Mouse (Mus musculus) midbrain, embryonic 16.5 days (tissue): ENCODE results near the gene Apba1. TPM values are rescaled to one million over a fixed set of nuclear protein-coding genes. Genes with fewer than 3 reads are reported as not detected.
A peak's percentile ranks its signal among the peaks of the same experiment; 100 is the strongest.

Experiments used
- ATAC-seq: fragments of 200-750 bp; cut with Nextera tagmentation; 2 replicates; pipeline ENCODE4 v1.8.0; 2017; ENCODE audit warnings: moderate TSS enrichment
- H3K27ac ChIP-seq: fragments of 300-500 bp; sonication (generic); 2 replicates; pipeline ENCODE4 v1.5.1; 2014; ENCODE audit warnings: mild to moderate bottlenecking, low read length, mixed read lengths
- H3K27me3 ChIP-seq: fragments of 300-500 bp; sonication (generic); 2 replicates; pipeline ENCODE4 v1.6.1; 2014; ENCODE audit warnings: low read depth, low read length, mixed read lengths; ENCODE audit not compliant: control insufficient read depth, insufficient read depth
- H3K36me3 ChIP-seq: fragments of 300-500 bp; sonication (generic); 2 replicates; pipeline ENCODE4 v1.6.1; 2014; ENCODE audit warnings: mild to moderate bottlenecking, low read length, moderate library complexity, mixed read lengths; ENCODE audit not compliant: control insufficient read depth, insufficient read depth
- H3K4me1 ChIP-seq: fragments of 300-500 bp; sonication (generic); 2 replicates; pipeline ENCODE4 v1.6.1; 2014; ENCODE audit warnings: mild to moderate bottlenecking, low read length, mixed read lengths; ENCODE audit not compliant: control insufficient read depth, insufficient read depth
- H3K4me2 ChIP-seq: fragments of 300-500 bp; sonication (generic); 2 replicates; pipeline ENCODE4 v1.6.1; 2014; ENCODE audit warnings: mild to moderate bottlenecking, low read length, mixed read lengths
- H3K4me3 ChIP-seq: fragments of 300-500 bp; sonication (generic); 2 replicates; pipeline ENCODE4 v1.5.1; 2014; ENCODE audit warnings: low read depth, mild to moderate bottlenecking, low read length, moderate library complexity, mixed read lengths
- H3K9ac ChIP-seq: fragments of 300-500 bp; sonication (generic); 2 replicates; pipeline ENCODE4 v1.6.1; 2014; ENCODE audit warnings: low read depth, low read length, mixed read lengths
- H3K9me3 ChIP-seq: fragments of 300-500 bp; sonication (generic); replicated peaks from 2 replicates; pipeline ENCODE4 v1.6.1; 2014; ENCODE audit warnings: mild to moderate bottlenecking, low read length, mixed read lengths; ENCODE audit not compliant: control insufficient read depth, poor library complexity, severe bottlenecking
- WGBS: fragments of 180-500 bp; shearing (Covaris S2); extraction: QIAGEN DNeasy Blood & Tissue Kit; methylation state at CpG from one replicate; pipeline ENCODE4 v1.1.7; 2014; 5-methylcytosine and 5-hydroxymethylcytosine counted together
- polyA plus RNA-seq: library from polyadenylated mRNA; unstranded; fragments of >200 nt; fragmentation: Nextera tagmentation; extraction: Ambion mirVana; gene quantifications from 2 replicates; pipeline ENCODE4 v1.2.1, GENCODE M21; 2015

Apba1 gene
- polyA plus RNA-seq, 1 experiment from 2014 or later: 12.3 TPM

DNA sequence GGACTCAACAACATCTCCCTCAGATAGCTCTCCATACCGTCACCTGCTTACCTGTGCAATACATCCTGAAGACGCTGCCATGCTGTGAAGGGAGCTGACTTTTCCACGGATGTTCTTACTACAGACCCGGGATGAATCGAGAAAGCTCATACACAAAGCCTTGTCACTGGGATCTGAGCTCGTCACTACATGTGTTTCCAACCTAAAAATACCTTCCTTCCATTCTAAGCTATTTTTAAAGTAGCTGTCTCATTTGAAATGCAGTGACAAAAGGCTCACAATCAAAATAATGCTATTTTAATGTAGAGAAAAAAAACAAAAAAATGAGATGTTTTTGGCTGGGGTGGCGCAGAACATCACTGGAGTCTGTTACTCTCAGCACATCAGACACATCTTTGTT is 97.1 kb downstream of the Apba1 start:
- 94% methylated on average over 7 of the region's 7 CpGs for WGBS

DNA sequence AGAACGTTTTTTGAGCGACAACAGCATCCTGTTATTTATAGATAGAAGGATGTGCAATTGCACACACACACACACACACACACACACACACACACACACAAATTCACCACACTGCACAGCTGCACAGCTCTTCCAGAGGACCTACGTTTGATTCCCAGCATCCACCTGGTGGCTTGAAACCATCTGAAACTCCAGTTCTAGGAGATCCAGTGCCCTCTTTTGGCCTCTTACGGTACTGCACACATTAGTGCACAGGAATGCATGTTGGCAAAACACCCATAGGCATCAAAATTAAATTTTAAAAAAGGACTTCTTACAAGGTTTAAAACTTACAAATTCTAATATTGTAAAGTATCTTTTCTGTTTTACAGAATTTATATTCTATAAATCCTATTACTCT is 99.4 kb downstream of the Apba1 start:
- Histone ChIP-seq H3K4me1 (peaks cover under 1% of the 10 kb centered on the region; the same call in 1 of the 2 replicates), H3K4me3 (no peak overlapping the region), H3K36me3 (0 out of 2 replicates have a peak, but pooled peaks cover 3% of the 10 kb centered on the region), H3K9me3 (peaks cover 3% of the 10 kb centered on the region; the same call in 1 of the 2 replicates), H3K27ac (no peak overlapping the region), H3K27me3 (no peaks in the 10 kb centered on the region), H3K9ac (no peak overlapping the region), H3K4me2 (no peak overlapping the region)
- 97% methylated on average over 4 of the region's 4 CpGs for WGBS
- ATAC-seq: no peak

More for the DNA sequence above, 97.1 kb downstream of the Apba1 start:
- H3K4me2 ChIP-seq: no peak overlapping the region
- H3K36me3 ChIP-seq: 0 out of 2 replicates have a peak, but pooled peaks cover 3% of the 10 kb centered on the region
- H3K27me3 ChIP-seq: no peaks in the 10 kb centered on the region
- H3K9ac ChIP-seq: no peak overlapping the region
- no peak for ATAC-seq
- H3K9me3 ChIP-seq: peaks cover 3% of the 10 kb centered on the region; the same call in 1 of the 2 replicates
- no peak overlapping the region for H3K4me3 ChIP-seq
- H3K4me1 ChIP-seq: no peaks in the 10 kb centered on the region
- no peak overlapping the region for H3K27ac ChIP-seq

DNA sequence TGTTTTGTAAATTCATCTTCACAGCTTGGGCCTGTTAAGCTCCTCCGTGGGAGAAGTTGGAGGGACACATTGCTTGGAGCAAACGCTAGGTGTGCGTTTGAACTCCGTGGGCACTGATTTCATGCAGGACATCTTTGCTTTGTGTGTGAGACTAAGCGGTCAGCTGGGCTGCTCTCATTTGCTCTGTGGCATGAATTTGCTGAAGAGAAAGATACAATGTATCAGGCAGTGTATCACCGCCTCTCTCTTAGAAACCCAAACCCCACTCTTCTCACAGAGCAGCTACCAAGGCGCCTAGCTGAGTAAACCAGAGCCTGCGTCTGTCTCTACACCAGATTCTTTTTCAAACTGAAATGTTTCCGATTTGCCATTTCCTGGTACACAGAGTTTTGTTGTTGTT is 100.1 kb downstream of the Apba1 start:
- 83% methylated on average over 9 of the region's 9 CpGs for WGBS
- Histone ChIP-seq H3K4me2 (no peak overlapping the region), H3K27me3 (no peaks in the 10 kb centered on the region), H3K27ac (no peak overlapping the region), H3K36me3 (0 out of 2 replicates have a peak, but pooled peaks cover 3% of the 10 kb centered on the region), H3K9me3 (peaks cover 3% of the 10 kb centered on the region; the same call in 1 of the 2 replicates), H3K4me3 (no peak overlapping the region), H3K9ac (no peak overlapping the region), H3K4me1 (peaks cover 6% of the 10 kb centered on the region; the same call in 1 of the 2 replicates)
- no peak for ATAC-seq

DNA sequence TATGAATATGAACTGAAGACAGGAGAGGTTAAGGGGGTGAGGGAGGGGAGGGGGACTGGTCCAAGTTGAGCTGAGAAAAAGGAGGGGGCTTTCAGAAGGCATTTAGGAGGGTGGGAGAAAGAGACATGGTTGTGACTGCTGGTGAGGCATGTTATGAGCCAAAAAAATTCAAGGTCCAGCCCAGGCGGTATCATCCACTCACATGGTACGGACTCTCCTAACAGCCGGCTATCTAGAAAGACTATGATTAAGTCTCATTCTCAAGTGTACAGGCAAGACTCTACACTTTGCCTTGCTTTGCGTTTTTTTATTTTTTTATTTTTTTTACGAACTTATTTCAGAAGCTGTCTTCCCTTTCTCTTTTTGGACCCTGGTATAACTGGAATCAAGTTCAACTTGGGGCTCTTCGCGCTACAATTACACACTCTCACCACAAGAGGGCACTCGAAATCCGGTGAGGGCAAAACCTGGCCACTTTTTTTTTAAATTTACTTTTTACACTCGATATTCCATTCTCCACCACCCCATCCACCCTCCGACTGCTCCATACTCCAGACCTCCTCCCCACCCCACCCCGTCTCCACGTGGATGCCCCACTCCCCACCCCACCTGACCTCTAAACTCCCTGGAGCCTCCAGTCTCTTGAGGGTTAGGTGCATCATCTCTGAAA is 101.6 kb downstream of the Apba1 start:
- 0 out of 2 replicates have a peak, but pooled peaks have one; percentile 22 for ATAC-seq

DNA sequence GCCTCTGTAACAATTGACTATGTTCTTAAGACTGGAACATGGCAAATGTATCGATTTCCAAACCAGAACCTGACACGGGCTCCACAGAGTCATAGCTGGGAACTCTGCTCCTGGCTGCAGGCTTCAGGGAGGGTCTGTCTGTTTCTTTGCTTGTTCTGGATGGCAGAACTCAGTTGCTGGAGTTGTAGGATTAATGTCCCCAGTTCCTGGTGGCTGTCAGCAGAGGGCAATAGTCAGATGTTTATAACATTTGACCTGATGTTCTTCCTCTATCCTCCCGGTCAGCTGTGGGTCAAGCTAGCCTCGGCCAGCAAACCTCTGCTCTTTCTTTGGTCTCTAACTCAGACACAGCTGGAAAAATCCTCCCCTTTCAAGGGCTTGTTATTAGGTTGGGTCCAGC is 104.0 kb downstream of the Apba1 start:
- no peak overlapping the region for H3K27ac ChIP-seq
- peaks cover 18% of the 10 kb centered on the region for H3K4me1 ChIP-seq
- no peak overlapping the region for H3K9ac ChIP-seq
- WGBS: 30% methylated on average over 4 of the region's 4 CpGs
- H3K9me3 ChIP-seq: no peaks in the 10 kb centered on the region; the same call in 1 of the 2 replicates
- no peak for ATAC-seq
- no peak overlapping the region for H3K4me2 ChIP-seq
- H3K36me3 ChIP-seq: 0 out of 2 replicates have a peak, but pooled peaks cover 3% of the 10 kb centered on the region
- H3K4me3 ChIP-seq: no peak overlapping the region
- no peaks in the 10 kb centered on the region for H3K27me3 ChIP-seq

More for the DNA sequence above, 101.6 kb downstream of the Apba1 start:
- Histone ChIP-seq H3K9ac (no peak overlapping the region), H3K36me3 (0 out of 2 replicates have a peak, but pooled peaks cover 3% of the 10 kb centered on the region), H3K27ac (no peak overlapping the region), H3K4me2 (no peak overlapping the region), H3K4me3 (no peak overlapping the region), H3K9me3 (peaks cover 3% of the 10 kb centered on the region; the same call in 1 of the 2 replicates), H3K27me3 (no peaks in the 10 kb centered on the region), H3K4me1 (peaks cover 18% of the 10 kb centered on the region)
- 32% methylated on average over 13 of the region's 13 CpGs for WGBS

DNA sequence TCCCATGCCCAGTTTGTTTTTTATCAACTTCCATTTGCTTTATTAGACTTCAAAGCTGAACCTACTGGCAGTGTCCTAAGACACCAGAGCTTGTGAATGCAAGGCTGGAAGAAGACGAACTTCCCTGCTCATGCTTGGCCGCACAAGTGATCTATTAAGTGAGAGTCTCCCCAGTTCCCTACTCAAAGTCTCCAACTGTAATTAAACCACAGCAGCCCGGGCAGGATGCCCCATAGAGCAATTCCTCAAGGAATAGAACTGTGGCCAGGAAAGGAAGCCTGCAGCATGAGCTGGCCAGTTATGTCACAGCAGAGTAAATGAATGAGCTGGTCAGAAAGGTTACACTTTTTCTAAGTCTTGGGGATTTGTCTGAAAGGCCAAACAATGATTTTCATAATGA is 105.3 kb downstream of the Apba1 start:
- H3K27ac ChIP-seq: peak overlapping the region; percentile 47; the same call in 1 of the 2 replicates
- 31% methylated on average over 3 of the region's 3 CpGs for WGBS

DNA sequence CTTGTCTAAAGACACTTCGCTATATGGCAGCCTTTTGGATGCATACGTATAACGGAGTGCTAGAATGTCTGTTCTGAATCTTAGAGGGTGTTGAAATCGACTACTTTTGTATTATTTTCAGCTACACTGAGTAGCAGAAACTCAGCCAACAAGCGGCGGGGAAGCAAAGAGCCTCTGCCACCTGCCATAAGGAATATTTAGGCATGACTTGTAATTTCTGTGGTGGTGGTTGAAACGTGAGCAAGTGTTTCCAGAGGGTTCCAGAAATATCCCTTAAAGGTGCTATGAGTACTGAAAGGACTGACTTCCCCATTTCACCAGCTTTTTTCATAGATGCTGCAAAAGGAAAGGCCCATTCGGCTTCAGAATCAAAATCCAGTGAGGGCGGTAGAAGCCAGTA is 107.4 kb downstream of the Apba1 start:
- Histone ChIP-seq H3K4me1 (peaks cover 18% of the 10 kb centered on the region), H3K36me3 (no peaks in the 10 kb centered on the region), H3K4me2 (no peak overlapping the region), H3K27me3 (no peaks in the 10 kb centered on the region), H3K4me3 (no peak overlapping the region), H3K27ac (no peak overlapping the region), H3K9ac (no peak overlapping the region), H3K9me3 (no peaks in the 10 kb centered on the region)
- 90% methylated on average over 9 of the region's 9 CpGs for WGBS
- ATAC-seq: no peak

More for the DNA sequence above, 105.3 kb downstream of the Apba1 start:
- ATAC-seq: no peak
- Histone ChIP-seq H3K9ac (no peak overlapping the region), H3K4me1 (peaks cover 18% of the 10 kb centered on the region), H3K4me3 (no peak overlapping the region), H3K27me3 (no peaks in the 10 kb centered on the region), H3K4me2 (no peak overlapping the region), H3K36me3 (no peaks in the 10 kb centered on the region), H3K9me3 (no peaks in the 10 kb centered on the region)

DNA sequence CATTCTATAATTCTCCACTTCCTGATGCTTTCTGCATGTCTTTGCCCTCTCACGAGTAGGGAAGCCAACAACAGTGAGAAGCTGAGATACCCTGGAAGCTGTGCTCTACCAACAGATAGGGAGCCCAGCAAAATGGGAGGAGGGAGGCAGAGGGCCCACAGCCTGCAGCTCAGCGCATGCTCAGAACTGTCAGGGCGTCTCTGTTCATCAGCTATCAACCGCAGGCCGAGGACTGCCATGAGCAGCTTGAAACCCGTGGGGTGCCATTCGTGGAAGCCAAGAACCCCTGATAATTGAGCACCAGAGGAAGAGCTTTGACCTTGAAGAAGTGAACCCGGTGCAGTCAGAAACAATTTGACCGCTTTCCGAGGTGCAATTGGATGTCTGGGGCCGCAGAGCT is 108.4 kb downstream of the Apba1 start:
- WGBS: 82% methylated on average over 11 of the region's 11 CpGs
- H3K9ac ChIP-seq: no peak overlapping the region
- H3K36me3 ChIP-seq: no peaks in the 10 kb centered on the region
- H3K27me3 ChIP-seq: no peaks in the 10 kb centered on the region
- peaks cover 18% of the 10 kb centered on the region for H3K4me1 ChIP-seq
- ATAC-seq: no peak
- no peaks in the 10 kb centered on the region for H3K9me3 ChIP-seq
- H3K4me2 ChIP-seq: no peak overlapping the region
- H3K27ac ChIP-seq: no peak overlapping the region
- no peak overlapping the region for H3K4me3 ChIP-seq

DNA sequence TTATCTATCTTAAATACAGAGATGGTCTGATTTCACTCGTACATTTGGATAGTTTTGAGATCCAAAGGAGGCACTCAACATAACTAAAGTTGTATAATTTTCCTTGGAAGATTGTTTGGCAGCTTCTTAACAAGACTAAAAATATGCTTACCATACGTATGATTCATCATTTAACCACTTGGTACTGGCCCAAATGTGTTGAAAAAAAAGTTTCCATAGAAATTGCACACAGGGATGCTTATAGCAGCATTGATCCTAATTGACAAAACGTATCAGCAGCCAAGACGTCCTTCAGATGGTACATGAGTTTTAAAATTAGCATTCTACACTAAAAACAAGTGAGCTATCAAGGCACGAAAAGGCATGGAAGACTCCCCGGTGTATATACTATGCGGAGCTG is 108.9 kb downstream of the Apba1 start:
- Histone ChIP-seq H3K4me2 (no peak overlapping the region), H3K27me3 (no peaks in the 10 kb centered on the region), H3K4me3 (no peak overlapping the region), H3K27ac (no peak overlapping the region), H3K9ac (no peak overlapping the region), H3K36me3 (no peaks in the 10 kb centered on the region), H3K4me1 (peaks cover 18% of the 10 kb centered on the region), H3K9me3 (no peaks in the 10 kb centered on the region)
- no peak for ATAC-seq
- WGBS: 85% methylated on average over 7 of the region's 7 CpGs
